Mouse (Mus musculus): ENCODE measurements around the gene Senp5.

- no peak for TF ChIP-seq USF1 (IDR thresholded peaks at IDR 0.05; ENCODE audit: low read depth)
- TF ChIP-seq POLR2A (IDR thresholded peaks at IDR 0.05; ENCODE audit: insufficient read length, low read depth), result no peak
- no peak for TF ChIP-seq TCF12 (IDR thresholded peaks at IDR 0.05; ENCODE audit: insufficient read depth, poor library complexity, severe bottlenecking)
These were observed 1.6 kb upstream of the Senp5 start for GRCm38 (mm10) chr16:32004731-32005130.
